In the genomic region with DNA sequence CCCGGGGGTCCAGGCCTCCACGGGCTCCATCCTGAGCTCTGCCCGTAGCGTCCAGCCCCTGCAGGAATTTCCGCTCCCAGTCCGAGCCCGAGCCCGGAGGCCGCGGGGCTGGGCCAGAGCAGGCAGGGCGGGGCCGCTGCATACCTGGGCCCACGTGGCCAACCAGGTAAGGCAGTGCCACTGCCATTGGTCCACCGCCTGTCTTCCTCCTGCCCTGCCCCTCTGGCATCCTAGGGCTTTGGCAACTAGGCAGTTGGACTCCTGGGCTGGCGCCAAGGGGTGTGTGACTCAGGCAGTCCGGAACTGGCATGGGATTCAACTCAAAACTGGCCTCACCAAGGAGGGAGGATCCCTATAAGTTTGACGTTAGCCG, we compare ENCODE assay signal across 8 mouse cellular contexts. TPM values are rescaled to one million over a fixed set of nuclear protein-coding genes. Genes with fewer than 3 reads are reported as not detected.
A peak's percentile ranks its signal among the peaks of the same experiment; 100 is the strongest.
DNase-seq lines count a peak whose midpoint lies in the region; ATAC-seq and TF ChIP-seq lines count a peak whose summit lies in the region.

A gene (minus strand): TSS at position 121 of the 373 bp plus-strand sequence.

- no peak for TF ChIP-seq CTCF in ES-Bruce4 (IDR thresholded peaks at IDR 0.05; ENCODE audit: low read depth, low read length)
- no peak for TF ChIP-seq CTCF in midbrain, postnatal 0 days (IDR thresholded peaks at IDR 0.05)

- H3K9ac ChIP-seq in ES-Bruce4 (ENCODE audit: low read depth, poor library complexity, severe bottlenecking): peak within 1 kb of the TSS; percentile 39
- peak within 1 kb of the TSS; percentile 21; the same call in 1 of the 2 replicates for H3K9ac ChIP-seq in forebrain, embryonic 12.5 days
- H3K9ac ChIP-seq in midbrain, postnatal 0 days (replicated peaks; ENCODE audit: low read length, poor library complexity, severe bottlenecking): no peak within 1 kb of the TSS

- ATAC-seq in forebrain, embryonic 12.5 days (ENCODE audit: low FRiP score): no peak
- no peak for ATAC-seq in midbrain, postnatal 0 days (ENCODE audit: low FRiP score)

- peak; percentile 95 for DNase-seq in adrenal gland, postnatal 14 days
- peak; percentile 56 for DNase-seq in heart, postnatal 25 days (ENCODE audit: low spot score)
- peak; percentile 97 for DNase-seq in large intestine, adult 2 months (ENCODE audit: low read depth, low spot score)
- peak; percentile 61 for DNase-seq in midbrain, postnatal 0 days (ENCODE audit: low spot score)
- DNase-seq in thymus, postnatal 25 days: no peak
- DNase-seq in layer of hippocampus, postnatal 36 days: no peak

- H3K27me3 ChIP-seq in ES-Bruce4 (ENCODE audit: control insufficient read depth, insufficient read depth, low read length, poor library complexity, severe bottlenecking): no peaks in the 10 kb centered on the region
- H3K27me3 ChIP-seq in forebrain, embryonic 12.5 days: peaks cover 27% of the 10 kb centered on the region
- peaks cover 9% of the 10 kb centered on the region for H3K27me3 ChIP-seq in midbrain, postnatal 0 days (ENCODE audit: insufficient read depth, low read length)

- TF ChIP-seq EP300 in ES-Bruce4 (IDR thresholded peaks at IDR 0.05; ENCODE audit: insufficient read depth, low read depth, low read length): no peak

- peaks cover 5% of the 10 kb centered on the region for H3K4me1 ChIP-seq in ES-Bruce4 (ENCODE audit: control insufficient read depth, insufficient read depth, low read length)
- H3K4me1 ChIP-seq in forebrain, embryonic 12.5 days: peaks cover 6% of the 10 kb centered on the region
- H3K4me1 ChIP-seq in midbrain, postnatal 0 days (ENCODE audit: insufficient read depth, low read length): no peaks in the 10 kb centered on the region

- peak within 1 kb of the TSS; percentile 31 for H3K4me2 ChIP-seq in forebrain, embryonic 12.5 days
- H3K4me2 ChIP-seq in midbrain, postnatal 0 days (ENCODE audit: low read depth, low read length, poor library complexity, severe bottlenecking): peak within 1 kb of the TSS; percentile 20; the same call in 1 of the 2 replicates

- H3K4me3 ChIP-seq in ES-Bruce4 (ENCODE audit: low read depth, low read length): peak within 1 kb of the TSS; percentile 72
- H3K4me3 ChIP-seq in forebrain, embryonic 12.5 days (replicated peaks): peak within 1 kb of the TSS; percentile 16
- no peak within 1 kb of the TSS for H3K4me3 ChIP-seq in midbrain, postnatal 0 days (ENCODE audit: low read depth, low read length)

- no peak within 1 kb of the TSS for H3K27ac ChIP-seq in ES-Bruce4 (ENCODE audit: insufficient read depth, low read length)
- no peak within 1 kb of the TSS for H3K27ac ChIP-seq in forebrain, embryonic 12.5 days
- H3K27ac ChIP-seq in midbrain, postnatal 0 days (ENCODE audit: low read depth, low read length): no peak within 1 kb of the TSS

- TF ChIP-seq POLR2A in ES-Bruce4 (IDR thresholded peaks at IDR 0.05; ENCODE audit: insufficient read depth, low read length): no peak

- intact Hi-C loops in heart, postnatal 25 days (cut with DNase I): no loop called here

- H3K9me3 ChIP-seq in ES-Bruce4 (replicated peaks; ENCODE audit: control insufficient read depth, insufficient read depth, low read length, poor library complexity, severe bottlenecking): no peaks in the 10 kb centered on the region
- H3K9me3 ChIP-seq in forebrain, embryonic 12.5 days: no peaks in the 10 kb centered on the region
- H3K9me3 ChIP-seq in midbrain, postnatal 0 days (ENCODE audit: low read length): no peaks in the 10 kb centered on the region

- 4% methylated on average over 18 of the region's 18 CpGs for WGBS in forebrain, embryonic 12.5 days
- WGBS in large intestine, adult 2 months: 4% methylated on average over 18 of the region's 18 CpGs
- WGBS in midbrain, postnatal 0 days: 3% methylated on average over 18 of the region's 18 CpGs

- no peaks in the 10 kb centered on the region for H3K36me3 ChIP-seq in ES-Bruce4 (ENCODE audit: control insufficient read depth, insufficient read depth, low read length, poor library complexity, severe bottlenecking)
- H3K36me3 ChIP-seq in forebrain, embryonic 12.5 days (replicated peaks): peaks cover 3% of the 10 kb centered on the region; the same call in 1 of the 2 replicates
- H3K36me3 ChIP-seq in midbrain, postnatal 0 days (ENCODE audit: insufficient read depth, low read length): no peaks in the 10 kb centered on the region

RNA-seq across cellular contexts. Expression of the gene that starts here (rescaled TPM):
- 10.4 and 10.8 TPM in 2 replicates for polyA plus RNA-seq in ES-Bruce4 (2011; ENCODE audit: insufficient read depth, insufficient read length, low read depth, missing spikeins)
- 0.15 TPM in 1 of 2 replicates, not detected in the other for total RNA-seq in adrenal gland, postnatal 14 days (2021)
- 0.10 and 0.35 TPM in 2 replicates for polyA plus RNA-seq in forebrain, embryonic 12.5 days (2016; fragmentation: Nextera tagmentation; extraction: Ambion mirVana)
- 1 to 10 TPM; 2.9 to 3.0 TPM for total RNA-seq in heart, postnatal 25 days (2021)
- polyA plus RNA-seq in large intestine, adult 2 months (2012; rRNA removed): 30.7 and 41.9 TPM in 2 replicates
- 0.27 and 0.38 TPM in 2 replicates for total RNA-seq in midbrain, postnatal 0 days (2014; rRNA removed)
- polyA plus RNA-seq in midbrain, postnatal 0 days (2015; fragmentation: Nextera tagmentation; extraction: Ambion mirVana): 0.13 and 0.28 TPM in 2 replicates
- under 1 TPM; 0.35 to 0.58 TPM for total RNA-seq in layer of hippocampus, postnatal 36 days (2021)

Comparison
In these comparisons a context has a peak if more than half of its experiments do, and no peak if none do; other contexts are left out.
1. Peak in DNase-seq in adrenal gland, postnatal 14 days; RNA of the gene not detected or under 1 TPM.
2. Peak in DNase-seq and H3K4me2 ChIP-seq in midbrain, postnatal 0 days; RNA of the gene not detected or under 1 TPM.
3. DNase-seq: peak in heart, postnatal 25 days (single experiment) and large intestine, adult 2 months (single experiment); none in thymus, postnatal 25 days (single experiment) and layer of hippocampus, postnatal 36 days (0 of 2).